Mouse (Mus musculus): ENCODE measurements around the gene Donson.
A peak's percentile ranks its signal among the peaks of the same experiment; 100 is the strongest.

The Donson gene

DNA sequence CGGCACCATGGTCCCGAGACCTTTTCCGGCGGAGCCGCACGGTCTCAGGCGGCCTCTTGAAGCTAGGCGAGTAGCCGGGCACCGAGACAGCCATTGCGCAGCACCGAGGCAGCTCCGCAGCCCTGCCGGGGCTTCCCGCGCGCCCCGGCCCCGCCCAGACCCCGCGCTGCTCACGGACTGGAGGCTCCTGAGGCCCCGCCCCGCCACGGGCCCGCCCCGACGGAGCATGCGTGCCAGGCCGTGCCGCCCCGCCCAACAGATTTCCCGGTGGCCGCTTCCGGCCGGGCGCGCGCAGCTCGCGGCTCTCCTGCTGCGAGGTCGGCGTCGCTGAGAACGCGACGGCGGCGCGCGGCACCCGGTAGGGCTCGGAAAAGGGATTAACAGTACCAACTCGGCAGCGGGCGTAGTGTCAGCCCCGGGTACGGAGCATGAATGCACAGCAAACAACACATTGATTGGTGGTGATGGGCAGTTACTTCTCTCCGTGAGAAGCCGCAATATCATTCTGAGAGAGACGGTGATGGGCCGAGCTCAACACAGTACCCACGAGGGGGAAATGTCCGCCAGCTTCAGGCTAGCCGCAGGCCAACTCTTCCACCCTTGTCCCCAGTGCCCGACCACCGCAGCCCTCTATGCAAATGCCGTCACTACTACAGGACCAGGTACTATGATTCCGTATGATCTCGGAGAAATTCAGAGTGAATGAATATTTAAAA lies at the start of gene Donson:
Gene Donson, minus strand, starts transcription at position 152 of the 716 bp plus-strand sequence.
- peak; percentile 91 to 95 for DNase-seq (ENCODE audit: low spot score in 2 of 2)

DNA sequence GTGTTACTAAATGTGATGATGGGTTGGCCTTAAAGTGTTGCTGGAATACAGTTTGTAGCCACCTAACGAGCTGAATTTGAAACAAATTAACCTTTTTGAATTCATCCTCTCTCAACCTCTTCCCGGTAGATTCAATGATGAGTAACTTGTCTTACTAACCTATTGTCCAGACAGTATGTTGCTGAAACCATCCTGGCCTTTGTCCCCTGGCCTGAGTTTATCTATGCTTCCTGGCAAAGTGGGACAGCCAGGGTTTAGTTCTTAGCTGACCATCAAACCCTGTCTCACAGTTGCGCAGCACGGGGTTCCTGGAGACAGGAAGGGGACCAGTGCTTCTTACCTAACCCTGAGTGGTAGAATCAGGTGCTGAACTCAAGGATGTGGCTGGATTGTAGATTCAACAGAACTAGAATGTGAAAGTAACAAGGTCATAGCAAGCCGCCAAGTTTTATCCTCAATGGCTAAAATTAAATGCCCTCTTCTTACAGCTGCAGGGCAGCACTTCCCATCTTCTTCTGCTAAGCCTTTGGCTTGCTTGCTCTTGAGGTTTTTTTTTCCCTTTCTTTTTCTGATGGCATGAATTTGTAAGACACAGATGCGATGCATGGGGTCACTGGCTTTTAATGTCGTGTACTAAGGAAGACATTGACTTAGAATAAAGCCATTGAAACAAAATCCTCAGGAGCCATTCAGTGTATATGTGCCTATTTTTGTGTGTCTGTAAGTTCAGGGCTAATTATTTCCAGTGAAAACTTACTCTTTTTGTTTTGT lies 47.7 kb upstream of the Donson start:
- DNase-seq (ENCODE audit: low spot score in 2 of 2): no peak

DNA sequence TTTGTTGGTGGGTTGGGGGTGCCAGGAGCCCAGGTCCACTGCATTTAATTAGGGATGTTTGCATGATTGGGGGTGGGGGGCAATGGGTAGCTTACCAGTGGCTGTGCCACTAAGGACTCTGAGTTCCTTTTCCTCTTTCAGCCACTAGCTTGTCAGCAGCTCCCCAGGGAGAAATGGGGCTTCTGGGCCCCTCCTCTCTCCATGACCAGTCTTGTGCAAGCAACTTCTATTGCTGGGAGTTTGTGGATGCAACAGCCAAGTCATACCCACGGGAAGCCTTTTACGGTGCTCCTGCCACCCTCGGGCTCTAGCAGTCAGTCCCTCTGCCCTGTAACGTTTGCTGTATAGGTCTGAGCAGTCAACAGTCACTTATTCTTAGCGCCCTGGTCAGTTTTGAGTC lies 46.2 kb upstream of the Donson start:
- DNase-seq (ENCODE audit: low spot score in 2 of 2): no peak

DNA sequence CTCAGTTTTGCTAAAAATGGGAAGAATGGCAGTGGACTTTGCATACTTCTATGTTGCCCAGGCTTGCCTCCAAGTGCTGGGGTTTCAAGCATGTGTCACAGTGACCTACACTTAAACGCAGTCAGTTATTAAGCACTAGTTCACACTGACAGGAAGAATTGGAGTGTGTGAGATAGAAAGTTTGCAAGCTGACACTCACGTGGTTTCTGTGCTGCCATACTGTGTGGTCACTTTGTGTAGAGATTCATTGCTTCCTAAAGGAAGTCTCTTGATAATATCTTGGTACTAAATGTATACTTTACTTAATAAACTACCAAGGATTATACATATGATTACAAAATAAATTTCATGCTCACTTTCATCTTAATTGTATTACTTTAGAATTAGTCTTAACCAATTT lies 44.2 kb upstream of the Donson start:
- no peak for DNase-seq (ENCODE audit: low spot score in 2 of 2)

DNA sequence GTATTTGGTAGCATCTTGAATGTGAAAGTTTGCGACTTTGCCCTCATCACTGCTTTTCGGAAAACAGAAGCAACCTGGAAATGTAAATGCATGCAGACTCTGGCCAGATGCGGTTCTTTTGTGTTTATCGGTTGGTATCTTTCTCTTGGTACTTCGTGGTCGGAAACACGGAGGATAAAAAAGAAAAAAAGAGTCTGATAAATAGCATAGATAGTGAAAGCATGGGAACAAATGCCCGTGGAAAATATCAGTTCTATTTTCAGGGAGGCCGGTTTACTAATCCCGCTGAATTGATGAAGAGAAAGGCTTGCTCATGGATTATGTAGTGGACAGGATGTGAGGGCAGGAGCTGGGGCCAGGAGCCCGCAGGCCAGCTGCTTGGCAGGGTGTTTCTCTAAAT lies 41.9 kb upstream of the Donson start:
- DNase-seq (ENCODE audit: low spot score in 2 of 2): no peak

DNA sequence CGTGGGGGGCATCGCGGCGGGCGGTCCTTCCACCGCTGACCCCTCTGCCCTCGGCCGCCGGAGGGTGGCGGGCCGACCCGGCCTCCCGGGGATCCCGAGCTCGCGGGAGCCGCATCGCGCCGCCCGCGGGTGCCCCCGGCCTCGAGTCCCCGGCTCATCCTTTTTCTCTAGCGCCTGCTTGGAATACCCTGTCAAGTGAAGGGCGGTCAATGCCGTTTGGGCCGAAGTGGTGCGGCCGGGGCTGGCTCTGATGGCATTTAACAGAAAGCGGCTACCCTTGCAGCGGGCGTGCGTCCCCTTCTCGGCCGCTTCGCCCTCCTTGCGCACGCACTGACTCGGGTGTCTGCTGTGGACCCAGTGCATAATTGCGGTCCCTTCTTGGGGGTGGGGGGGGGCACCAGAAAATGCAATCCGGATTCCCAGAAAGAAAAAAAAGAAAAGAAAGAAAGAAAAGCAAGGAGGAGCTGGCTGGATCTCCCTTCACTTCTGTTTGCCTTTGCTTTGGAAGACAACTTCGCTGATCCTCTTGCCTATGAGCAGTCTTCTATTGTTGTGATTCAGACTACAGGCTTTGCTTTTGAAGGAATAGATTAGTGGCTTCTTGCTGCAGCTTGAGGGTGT lies 41.4 kb upstream of the Donson start:
- peak in 1 of 2 experiments; percentile 26 for DNase-seq (ENCODE audit: low spot score in 2 of 2)

DNA sequence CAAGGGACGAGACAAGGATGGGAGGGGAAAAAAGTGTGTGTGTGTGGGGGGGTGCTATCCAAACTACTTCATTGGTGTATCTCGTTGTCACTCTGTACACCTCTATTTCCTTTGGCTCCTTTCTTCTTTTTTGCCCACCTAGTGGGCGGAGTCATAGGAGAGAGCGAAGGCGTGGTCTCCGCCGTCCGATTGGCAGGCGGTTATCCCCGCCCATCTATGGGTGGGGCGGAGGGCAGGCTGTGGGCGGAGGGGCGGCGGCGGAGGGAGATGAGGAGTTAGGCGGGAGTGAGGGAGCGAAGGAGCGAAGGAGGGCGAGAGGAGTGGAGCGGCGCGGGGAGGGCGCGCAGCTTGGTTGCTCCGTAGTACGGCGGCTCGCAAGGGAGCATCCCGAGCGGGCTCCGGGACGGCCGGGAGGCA lies 40.5 kb upstream of the Donson start, which contains the start of gene Itsn1:
Gene Itsn1, plus strand, starts transcription at position 216 of the 417 bp plus-strand sequence.
- DNase-seq (ENCODE audit: low spot score in 2 of 2): peak; percentile 98 to 99

DNA sequence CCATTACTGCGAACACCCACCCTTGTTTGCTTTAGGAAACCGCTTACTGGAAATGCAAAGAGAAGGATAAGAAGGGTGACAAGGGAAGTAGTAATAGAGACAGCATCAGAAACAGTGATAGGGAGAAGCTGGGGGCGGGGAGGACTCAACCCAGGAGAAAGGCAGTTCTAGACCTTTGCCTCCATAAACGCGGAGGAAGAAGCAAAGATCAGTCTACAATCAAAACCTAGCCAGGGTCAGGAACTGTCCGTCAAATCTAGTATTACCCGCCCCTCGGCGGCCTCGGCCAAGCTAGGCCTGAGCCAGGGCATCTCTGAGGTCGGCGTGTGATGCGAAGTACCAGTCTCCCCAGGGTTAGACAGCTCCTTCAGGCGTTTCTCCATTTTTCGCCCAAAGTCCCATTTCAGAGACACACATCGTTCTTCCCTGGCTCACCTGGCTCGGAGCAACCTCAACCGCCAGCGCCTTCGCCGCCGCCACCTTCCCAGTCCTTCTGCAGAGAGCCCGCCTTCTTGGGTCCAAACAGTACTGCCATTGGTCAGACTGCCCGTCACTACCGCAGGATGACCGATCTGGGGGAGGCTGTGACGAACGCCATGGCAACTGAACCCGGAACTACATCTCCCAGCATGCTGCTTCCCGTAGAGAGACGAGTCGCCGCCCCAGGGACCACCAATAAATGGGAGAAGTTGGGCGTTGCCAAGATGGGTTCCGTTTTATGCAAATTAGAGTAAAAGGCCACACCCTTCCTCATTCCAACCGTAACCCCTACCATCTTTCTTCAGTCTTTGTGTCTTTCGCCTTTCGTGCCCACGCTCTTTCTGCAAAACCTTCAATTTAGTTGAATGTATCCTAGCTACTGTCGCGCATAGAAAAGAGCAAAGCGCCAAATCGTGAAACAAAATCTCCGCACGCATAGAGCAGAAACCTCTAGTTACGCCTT lies 39.8 kb upstream of the Donson start, which contains the start of gene Cryzl1:
Gene Cryzl1, minus strand, starts transcription at position 853 of the 943 bp plus-strand sequence.
- DNase-seq (ENCODE audit: low spot score in 2 of 2): peak; percentile 97 to 98

DNA sequence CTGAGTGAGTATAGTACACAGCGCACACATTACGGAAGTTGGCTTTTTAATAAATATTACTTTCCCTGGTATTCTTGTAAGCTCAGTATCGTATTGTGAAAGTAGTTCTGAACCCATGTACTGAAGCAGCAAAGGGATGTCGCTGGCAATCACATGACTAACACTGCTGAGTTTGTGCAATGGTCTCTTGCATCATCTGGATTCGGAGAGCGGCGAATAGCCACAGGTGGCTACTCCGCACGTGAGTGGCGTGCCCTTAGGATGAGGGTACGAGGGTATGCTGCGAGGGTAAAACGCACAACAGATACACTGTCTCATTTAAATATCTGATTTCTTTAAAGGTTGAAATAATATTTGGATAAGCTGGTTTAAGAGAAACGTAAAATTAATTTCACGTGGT lies 38.9 kb upstream of the Donson start:
- DNase-seq (ENCODE audit: low spot score in 2 of 2): no peak

DNA sequence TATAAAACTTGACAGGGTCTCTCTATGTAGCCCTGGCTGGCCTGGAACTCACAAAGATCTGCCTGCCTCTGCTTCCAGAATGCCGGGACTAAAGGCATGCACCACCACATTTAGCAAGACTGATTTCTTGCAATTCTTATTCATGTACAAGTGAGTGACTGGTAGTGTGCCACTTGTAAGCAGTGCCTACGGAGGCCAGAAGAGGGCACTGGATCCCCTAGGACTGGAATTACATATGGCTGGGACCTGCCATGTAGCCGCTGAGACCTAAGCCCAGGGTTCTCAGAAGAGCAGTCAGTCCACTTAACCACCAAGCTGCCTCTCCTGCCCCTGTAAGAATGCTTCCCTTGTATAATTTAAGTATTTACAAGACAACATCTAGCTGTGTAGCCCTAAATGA lies 35.7 kb upstream of the Donson start:
- no peak for DNase-seq (ENCODE audit: low spot score in 2 of 2)

DNA sequence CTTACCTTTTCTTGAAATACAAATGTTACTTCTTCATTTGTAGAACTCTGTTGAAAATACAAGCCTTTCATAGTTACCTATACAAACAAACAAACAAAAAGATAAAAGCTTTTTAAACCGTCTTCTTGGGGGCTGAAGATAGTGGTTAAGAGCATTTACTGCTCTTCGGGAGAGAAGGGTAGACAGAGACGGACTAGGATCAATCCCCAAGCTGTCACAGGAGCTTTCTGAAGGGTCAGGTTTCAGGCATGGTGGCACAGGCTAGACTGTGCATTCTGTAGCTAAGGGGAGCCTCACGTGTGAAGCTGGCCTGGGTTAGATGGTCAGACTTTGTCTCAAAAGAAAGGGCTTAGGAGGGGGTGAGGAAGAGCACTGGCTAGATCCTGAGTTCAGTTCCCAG lies 28.8 kb upstream of the Donson start:
- no peak for DNase-seq (ENCODE audit: low spot score in 2 of 2)

DNA sequence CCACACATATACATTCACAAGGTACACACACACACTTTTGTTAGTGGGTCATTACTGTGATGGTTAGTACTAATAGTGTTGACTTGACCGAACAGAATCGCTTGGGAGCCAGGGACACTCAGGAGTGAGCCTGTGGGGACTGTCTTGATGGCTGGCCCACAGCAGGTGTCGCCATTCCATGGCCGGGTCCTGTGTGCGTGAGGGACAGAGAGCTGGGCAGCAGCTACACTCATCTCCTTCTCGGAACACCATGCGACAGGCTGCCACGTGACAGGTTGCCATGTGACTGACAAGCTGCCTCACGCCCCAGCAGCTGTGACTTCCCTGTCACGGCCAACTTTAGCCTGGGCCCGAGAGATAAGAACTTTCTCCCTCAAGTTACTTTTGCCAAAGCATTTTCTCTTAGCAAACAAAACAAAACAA lies 28.4 kb upstream of the Donson start:
- DNase-seq (ENCODE audit: low spot score in 2 of 2): no peak

DNA sequence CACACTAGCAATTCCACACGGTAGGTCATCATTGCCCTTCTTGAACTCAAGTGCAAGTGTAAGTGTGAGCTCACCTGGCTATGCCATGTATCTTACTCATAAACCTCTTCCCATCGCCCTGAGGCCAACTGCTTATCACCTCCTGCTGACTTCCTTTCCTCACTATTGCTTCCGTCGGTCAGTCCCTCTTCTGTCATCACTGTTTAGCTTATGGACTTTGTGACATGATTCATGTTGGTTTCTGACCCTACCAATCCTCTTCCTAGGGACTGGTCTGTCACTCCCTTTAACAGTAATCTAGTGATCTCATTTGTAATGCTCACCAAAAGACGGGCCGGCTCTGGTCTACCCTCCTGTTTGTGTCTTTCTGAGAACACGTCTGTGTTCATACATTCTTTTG lies 21.7 kb upstream of the Donson start:
- DNase-seq (ENCODE audit: low spot score in 2 of 2): no peak

DNA sequence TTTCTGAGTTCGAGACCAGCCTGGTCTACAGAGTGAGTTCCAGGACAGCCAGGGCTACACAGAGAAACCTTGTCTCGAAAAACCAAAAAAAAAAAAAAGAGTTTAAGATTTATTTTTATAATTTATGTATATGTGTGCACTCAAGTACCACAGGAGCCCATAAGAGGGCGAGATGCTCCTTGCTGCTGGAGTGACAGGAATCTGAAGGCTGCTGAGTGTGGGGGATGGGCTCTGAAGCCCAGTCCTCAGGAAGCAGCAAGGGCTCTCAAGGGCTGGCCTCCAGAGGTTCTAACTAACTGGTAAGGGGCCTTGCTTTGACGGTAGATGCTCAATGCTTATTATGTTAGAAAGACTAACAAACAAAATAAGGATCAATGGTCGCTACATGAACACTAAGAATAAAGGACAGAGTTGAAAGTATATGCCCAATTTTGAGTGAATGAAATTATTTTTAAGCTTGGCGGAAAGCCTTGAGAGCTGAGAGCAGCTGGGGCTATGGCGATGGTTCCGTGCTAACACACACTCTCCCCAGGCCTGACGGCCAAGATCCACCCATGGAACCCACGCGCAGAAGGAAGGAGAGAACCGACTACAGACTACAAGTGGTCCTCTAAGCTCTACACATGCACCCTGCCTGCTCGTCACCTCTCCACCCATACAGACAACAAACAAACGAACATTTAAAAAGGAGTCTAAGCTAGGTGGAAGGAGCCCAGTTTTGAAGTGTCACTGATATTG lies 16.2 kb upstream of the Donson start:
- DNase-seq (ENCODE audit: low spot score in 2 of 2): no peak

DNA sequence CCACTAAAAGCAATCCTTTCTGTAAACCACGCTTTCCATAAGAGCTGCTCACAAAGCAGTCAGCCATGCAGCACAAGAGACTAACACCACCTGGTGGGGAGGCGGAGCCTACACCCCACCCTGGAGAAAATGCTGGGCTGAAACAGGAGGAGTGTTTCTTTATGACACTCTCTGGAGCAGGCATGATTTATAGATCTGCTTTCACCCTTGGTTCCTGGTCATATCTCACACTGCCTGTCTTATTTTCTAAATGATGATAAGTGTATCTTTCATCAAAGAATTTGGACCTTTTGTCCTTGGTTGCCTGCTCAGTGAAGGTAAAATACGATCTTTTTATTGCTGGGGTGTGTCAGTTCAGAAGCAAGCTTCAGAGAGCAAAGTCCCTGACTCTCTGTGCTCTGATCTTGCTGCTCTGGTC lies 14.2 kb upstream of the Donson start:
- no peak for DNase-seq (ENCODE audit: low spot score in 2 of 2)

DNA sequence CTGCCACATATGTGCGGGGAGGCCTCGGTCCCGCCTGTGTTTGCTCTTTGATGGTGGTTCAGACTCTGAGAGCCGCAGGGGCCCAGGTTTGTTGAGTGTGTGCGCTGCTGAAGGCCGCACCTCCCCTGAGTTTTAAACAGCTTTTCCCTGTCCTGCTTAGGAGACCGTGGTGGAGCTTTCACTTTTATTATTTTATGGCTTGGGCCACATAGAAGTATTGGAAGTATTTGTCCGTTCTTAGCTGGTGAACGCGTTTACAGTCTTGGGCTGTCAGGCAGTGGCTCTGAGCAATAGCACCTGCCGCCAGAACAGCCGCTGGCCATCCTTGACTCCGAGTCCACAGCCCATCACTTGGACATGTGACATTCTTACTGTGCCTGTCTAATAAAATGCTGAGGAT lies 13.3 kb upstream of the Donson start:
- no peak for DNase-seq (ENCODE audit: low spot score in 2 of 2)

DNA sequence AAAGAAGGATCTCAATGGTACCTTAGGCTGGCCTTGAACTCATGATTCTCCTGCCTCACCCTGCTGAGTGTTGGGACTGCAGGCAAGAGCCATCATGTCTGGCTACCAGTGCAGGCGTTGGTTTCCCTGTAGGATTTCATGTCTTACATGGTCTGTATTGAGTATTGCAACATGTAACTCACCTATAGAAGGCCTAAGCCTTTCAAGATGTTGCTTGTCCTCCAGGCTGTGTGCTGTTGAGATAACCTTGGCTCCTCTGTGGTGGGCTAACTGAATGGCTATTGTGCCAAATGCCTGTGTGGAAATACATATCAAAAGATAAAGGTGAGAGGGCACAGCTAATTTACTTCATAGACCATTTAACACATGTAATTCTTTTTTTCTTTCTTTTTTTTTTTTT lies 10.4 kb upstream of the Donson start:
- DNase-seq (ENCODE audit: low spot score in 2 of 2): no peak

DNA sequence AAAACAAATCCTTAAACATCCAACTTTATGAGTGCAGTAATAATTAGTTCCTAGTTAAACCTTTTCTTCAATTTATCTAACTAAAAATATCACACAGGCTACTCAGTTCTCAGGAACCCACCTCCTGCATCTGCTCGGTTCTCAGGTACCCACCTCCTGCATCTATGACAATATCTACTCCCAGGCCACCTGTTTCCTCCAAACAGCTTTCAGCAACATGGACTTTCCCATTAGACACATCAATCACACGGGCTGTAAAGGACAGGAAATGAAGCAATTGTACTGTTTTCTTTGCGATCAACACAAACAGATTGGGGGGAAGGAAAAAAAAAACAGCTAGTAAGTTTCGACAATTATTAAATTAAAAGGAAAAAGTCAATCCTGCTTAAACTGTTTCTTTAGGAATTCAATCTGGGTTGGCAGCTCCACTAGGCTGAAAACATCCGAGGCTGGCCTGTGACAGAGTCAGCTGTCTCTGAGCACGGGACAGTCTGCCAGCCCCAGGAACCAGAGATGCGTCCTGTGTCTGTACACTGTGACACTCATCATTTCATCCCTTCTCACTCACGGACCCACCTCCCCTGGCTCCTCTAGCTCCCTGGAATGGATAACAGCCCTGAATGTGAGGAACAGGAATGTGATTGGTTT lies 6.7 kb upstream of the Donson start:
- DNase-seq (ENCODE audit: low spot score in 2 of 2): no peak

DNA sequence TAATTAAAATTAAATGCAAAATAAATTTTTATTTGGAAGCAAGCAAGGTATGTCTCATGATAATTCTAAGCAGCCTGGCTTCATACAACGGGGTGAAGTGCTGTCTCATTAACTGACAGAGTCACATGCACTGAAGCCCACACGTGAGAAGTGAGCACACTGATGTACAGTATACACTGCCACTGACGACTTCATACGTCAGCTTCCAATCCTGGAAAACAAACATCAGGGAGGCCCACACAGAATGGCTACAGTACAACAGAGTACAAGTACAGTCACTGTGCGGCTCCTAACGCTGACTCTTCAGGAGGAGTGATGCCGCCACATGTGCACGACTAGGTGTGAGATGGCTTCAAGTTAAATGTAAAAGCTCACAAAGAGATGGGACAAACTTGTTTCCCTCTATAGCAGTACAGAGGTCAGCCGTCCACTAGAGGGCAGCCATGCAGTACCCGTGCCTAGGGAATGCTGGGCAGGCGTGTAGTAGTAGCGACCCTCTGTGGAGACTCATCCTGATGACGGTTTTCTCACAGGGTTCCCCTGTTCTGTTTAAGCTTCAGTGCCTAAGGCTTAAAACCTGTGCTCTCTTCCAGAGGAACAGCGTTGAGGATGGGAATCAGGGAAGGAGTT lies 6.0 kb upstream of the Donson start:
- DNase-seq (ENCODE audit: low spot score in 2 of 2): peak; percentile 59 to 83

DNA sequence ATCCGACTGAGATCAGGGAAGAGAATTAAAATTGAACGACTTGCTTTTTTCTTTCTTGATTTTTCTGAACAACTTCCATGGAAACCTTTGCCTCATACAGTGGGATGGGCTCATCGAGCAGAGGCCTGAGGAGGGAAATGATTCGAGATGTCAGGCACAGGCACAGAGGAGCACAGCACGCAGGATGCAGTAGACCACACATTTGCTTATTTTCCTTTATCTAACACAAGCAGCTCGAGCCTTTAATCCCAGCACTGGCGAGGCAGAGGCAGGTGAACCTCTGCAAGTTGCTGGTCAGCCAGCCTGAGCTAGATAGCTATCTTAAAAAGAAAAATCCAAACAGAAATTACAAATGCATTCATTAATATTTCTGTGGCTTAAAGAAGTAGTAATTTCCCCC lies 1.2 kb upstream of the Donson start:
- no peak for DNase-seq (ENCODE audit: low spot score in 2 of 2)
